Mouse (Mus musculus) thymus, adult 2 months (tissue): Measurements from ENCODE around the gene Eif2b5. TPM values are rescaled to one million over a fixed set of nuclear protein-coding genes. Genes with fewer than 3 reads are reported as not detected.
A peak's percentile ranks its signal among the peaks of the same experiment; 100 is the strongest.

Source experiments
- DNase-seq: peaks from one replicate; pipeline ENCODE4 v3.0.0; 2021
- H3K27ac ChIP-seq: fragments of 200-500 bp; 2 replicates; pipeline ENCODE4 v1.5.1; 2012; ENCODE audit warnings: low read length, control low read depth; ENCODE audit not compliant: control insufficient read depth, insufficient read depth
- H3K27me3 ChIP-seq: fragments of 200-500 bp; 2 replicates; pipeline ENCODE4 v1.6.1; 2012; ENCODE audit warnings: mild to moderate bottlenecking, low read length, moderate library complexity, mixed read lengths; ENCODE audit not compliant: control insufficient read depth, insufficient read depth
- H3K36me3 ChIP-seq: fragments of 200-500 bp; 2 replicates; pipeline ENCODE4 v1.6.1; 2012; ENCODE audit warnings: mild to moderate bottlenecking, low read length, moderate library complexity; ENCODE audit not compliant: control insufficient read depth, insufficient read depth
- H3K4me1 ChIP-seq: fragments of 200-500 bp; replicated peaks from 2 replicates; pipeline ENCODE4 v1.6.1; 2012; ENCODE audit warnings: low read length; ENCODE audit not compliant: control insufficient read depth, insufficient read depth
- H3K4me3 ChIP-seq: fragments of 200-500 bp; 2 replicates; pipeline ENCODE4 v1.5.1; 2012; ENCODE audit warnings: mild to moderate bottlenecking, low read length, control low read depth, moderate library complexity; ENCODE audit not compliant: control insufficient read depth, insufficient read depth
- CTCF ChIP-seq: fragments of 200-500 bp; IDR thresholded peaks from 2 replicates; pipeline ENCODE4 v1.5.1; 2012; ENCODE audit warnings: mild to moderate bottlenecking, control low read depth, low read length, moderate library complexity, borderline replicate concordance; ENCODE audit not compliant: control insufficient read depth, poor library complexity, insufficient read depth; ENCODE audit errors: extremely low read depth
- POLR2A ChIP-seq: fragments of 200-500 bp; IDR thresholded peaks from 2 replicates; pipeline ENCODE4 v1.6.1; 2012; ENCODE audit warnings: mild to moderate bottlenecking, low read length, control low read depth, moderate library complexity; ENCODE audit not compliant: control insufficient read depth, poor library complexity, insufficient read depth; ENCODE audit errors: extremely low read depth
- WGBS: fragments of 180-500 bp; shearing (Covaris S2); methylation state at CpG from one replicate; pipeline ENCODE4 v1.1.7; 2018; 5-methylcytosine and 5-hydroxymethylcytosine counted together
- polyA plus RNA-seq: library from polyadenylated mRNA; depleted of rRNA; stranded (reverse); fragments of >200 nt; gene quantifications from 2 replicates; pipeline ENCODE4 v1.2.3, GENCODE M21; 2012

Eif2b5 gene
- polyA plus RNA-seq, 1 experiment, result 40.7 TPM

DNA sequence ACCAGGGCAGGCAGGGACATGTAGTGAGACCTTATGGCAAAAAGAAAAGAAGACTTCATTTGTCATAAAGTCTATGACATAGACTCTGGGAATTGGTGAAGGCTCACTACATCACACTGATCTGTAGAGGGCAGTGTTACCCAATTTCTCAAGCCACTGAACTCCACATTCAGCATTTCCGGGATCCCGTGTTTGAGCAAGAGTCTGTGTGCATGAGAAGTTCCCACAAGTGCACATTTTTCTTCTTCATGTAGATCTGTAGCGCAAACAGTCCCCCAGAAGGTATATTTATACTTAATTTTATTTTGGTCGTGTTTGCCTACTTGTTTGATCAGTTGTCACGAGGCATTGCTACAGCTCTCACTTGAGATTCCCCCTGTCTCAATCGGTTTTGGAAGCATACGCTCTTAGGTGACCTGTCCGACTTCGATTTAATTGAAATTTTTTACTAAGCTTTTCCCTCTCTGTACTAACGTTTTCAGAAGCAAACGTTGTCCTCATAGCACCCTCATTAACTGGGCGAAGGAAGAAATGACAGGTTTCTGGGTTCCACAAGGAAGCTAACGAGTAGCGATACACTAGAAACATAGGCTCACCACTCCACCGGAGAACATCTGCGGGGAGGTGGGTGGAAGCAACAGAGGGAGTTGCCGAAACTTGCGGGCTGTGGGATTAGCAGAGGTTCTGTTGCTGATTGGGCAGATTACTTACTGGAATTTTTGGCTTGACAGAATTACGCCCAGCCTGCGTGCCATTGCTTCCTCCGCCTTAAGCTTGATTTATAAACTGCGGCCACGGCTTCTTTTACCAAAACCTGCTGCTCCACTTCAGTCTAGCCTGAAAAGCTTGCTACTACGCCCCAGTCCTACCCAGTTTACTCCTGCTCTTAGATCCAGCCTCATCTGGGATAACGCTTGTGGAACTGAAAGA, 1.7 kb upstream of the Eif2b5 start:
- DNase-seq, result peak; percentile 59
- Histone ChIP-seq H3K27ac (no peak overlapping the region), H3K4me3 (no peak overlapping the region), H3K36me3 (peaks cover 10% of the 10 kb centered on the region), H3K27me3 (no peaks in the 10 kb centered on the region), H3K4me1 (peaks cover 14% of the 10 kb centered on the region)
- TF ChIP-seq CTCF (no peak), POLR2A (no peak)
- WGBS, result 37% methylated on average over 25 of the region's 25 CpGs

DNA sequence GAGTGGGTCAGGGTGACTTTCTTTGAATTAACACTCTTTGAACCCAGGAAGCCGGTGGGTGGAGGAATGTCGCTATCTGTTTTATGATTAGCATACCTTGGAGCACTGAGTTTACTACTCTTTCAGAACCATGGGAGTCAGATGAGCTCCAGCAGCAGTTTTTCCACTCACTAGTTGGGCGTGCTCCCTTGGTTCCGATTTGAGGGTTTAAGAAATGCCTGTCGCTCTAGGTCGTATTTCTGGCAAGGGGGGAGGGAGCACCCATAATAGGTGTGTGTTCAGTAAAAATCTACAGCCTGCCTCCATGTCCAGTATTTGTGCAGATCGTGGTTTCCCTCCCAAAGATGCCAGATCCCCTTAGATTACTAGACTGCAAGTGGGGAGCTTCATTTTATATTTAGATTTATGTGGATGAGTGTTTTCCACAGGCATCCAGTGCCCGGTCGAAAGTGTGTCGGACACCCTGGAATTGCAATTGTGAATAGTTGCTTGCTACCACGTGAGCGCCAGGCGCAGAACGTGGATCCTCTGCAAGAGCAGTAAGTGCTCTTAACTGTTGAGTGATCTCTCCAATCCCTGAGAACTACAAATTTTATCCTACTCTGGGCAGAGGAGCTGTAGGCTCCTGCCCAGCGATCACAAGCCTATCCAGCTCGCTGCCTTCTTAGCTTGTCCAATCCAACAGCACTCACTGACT, 489 bp upstream of the Eif2b5 start:
- 37% methylated on average over 16 of the region's 16 CpGs for WGBS
- peak; percentile 36 for DNase-seq
- H3K4me1 ChIP-seq, result peaks cover 14% of the 10 kb centered on the region

DNA sequence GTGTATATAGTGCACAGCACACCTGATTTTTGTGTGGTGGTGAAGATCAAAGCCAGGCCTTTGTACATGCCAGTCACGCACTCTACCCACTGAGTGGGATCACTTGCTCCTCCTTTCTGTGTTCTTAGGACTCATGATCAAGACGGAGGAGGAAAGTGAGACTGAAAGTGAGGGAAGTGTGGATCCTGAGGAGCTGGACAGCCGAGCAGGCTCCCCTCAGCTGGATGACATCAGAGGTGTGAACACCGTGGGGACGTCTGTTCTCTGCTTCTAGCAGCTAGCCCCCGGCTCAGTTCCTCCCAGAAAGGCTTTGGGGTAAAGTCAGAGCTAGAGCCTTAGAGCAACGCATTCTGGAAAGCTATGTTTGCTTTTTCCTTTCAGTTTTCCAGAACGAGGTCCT, 7.4 kb downstream of the Eif2b5 start:
- Histone ChIP-seq H3K4me1 (no peaks in the 10 kb centered on the region), H3K27me3 (no peaks in the 10 kb centered on the region), H3K4me3 (no peak overlapping the region), H3K27ac (no peak overlapping the region), H3K36me3 (peaks cover 99% of the 10 kb centered on the region)
- DNase-seq, result no peak
- WGBS, result 96% methylated on average over 8 of the region's 8 CpGs
- TF ChIP-seq CTCF (no peak), POLR2A (no peak)

More for the DNA sequence above, 489 bp upstream of the Eif2b5 start:
- no peak overlapping the region for H3K27ac ChIP-seq
- peak overlapping the region; percentile 80 for H3K4me3 ChIP-seq
- peaks cover 22% of the 10 kb centered on the region for H3K36me3 ChIP-seq
- H3K27me3 ChIP-seq, result no peaks in the 10 kb centered on the region
- no peak for TF ChIP-seq CTCF
- no peak for TF ChIP-seq POLR2A

DNA sequence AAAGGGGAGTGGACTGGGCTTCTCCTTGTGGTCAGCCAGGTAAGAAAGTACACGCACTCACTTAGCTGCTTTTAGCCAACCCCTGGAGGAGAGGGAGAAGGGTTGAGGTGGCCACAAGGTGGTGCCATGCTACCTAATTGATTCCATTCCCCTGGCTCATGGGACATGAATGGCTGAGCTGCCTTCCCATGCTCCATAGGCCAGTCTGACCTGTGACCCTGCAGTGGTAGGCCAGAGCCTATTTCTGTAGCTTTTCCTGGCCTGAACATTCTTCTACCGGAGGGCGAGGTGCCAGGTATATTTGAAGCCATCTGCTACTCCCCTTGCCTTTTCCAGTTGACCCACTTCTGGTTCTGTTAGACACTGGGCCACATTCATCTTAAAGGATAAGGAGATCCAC, 10.7 kb downstream of the Eif2b5 start:
- WGBS, result 89% methylated on average over 3 of the region's 3 CpGs
- H3K27me3 ChIP-seq, result no peaks in the 10 kb centered on the region
- peaks cover 72% of the 10 kb centered on the region for H3K36me3 ChIP-seq
- peak; percentile 21 for DNase-seq
- TF ChIP-seq POLR2A, result no peak
- TF ChIP-seq CTCF, result peak; percentile 21; the same call in 1 of the 2 replicates
- H3K4me1 ChIP-seq, result no peaks in the 10 kb centered on the region
- H3K4me3 ChIP-seq, result no peak overlapping the region
- H3K27ac ChIP-seq, result no peak overlapping the region

DNA sequence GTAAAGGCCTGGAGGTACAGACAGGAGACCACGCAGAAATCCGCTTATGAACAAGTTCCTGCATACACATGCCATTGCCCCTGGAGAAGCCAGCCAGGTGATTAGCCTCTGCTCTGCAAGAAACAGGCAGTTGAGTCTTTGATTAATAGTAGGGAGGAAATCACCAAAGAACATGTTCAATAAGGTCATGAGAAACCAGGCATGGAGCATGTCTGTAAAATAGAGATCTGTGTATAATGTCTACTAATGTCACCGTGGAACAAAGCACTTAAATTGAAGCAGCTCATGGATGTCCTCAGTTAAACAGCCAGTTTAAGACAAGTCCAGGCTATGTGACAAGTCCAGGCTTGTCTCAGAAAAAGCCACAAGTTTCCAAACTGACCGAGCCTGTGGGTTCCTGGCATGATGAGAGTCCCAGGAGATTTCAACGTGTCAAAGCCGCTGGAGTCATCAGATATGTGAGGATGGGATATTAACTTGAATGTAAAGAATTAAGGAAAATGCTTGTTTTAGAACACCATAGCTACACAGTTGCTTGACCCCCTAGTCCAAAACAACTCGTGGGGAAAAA, 12.7 kb downstream of the Eif2b5 start:
- H3K4me3 ChIP-seq, result no peak overlapping the region
- H3K4me1 ChIP-seq, result no peaks in the 10 kb centered on the region
- peaks cover 51% of the 10 kb centered on the region for H3K36me3 ChIP-seq
- no peak for TF ChIP-seq CTCF
- TF ChIP-seq POLR2A, result no peak
- H3K27ac ChIP-seq, result no peak overlapping the region
- 95% methylated on average over 7 of the region's 7 CpGs for WGBS
- DNase-seq, result no peak
- no peaks in the 10 kb centered on the region for H3K27me3 ChIP-seq

DNA sequence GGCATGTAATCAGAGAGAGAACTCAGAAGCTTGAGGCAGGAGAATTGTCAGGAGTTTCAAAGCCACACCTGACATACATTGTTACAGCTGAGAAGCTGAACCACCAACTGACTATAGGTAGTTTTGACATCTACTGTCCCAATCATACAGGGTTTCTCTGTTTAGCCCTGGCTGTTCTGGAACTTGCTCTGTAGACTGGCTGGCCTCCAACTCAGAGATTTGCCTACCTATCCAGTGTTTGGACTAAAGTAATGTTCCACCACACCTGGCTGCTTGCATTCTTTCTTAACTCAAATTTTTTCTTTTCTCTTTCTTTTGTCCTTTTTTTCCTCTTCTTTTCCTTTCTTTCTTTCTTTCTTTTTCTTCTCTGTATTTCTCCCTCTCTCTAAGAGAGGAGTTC, 17.4 kb downstream of the Eif2b5 start:
- H3K4me3 ChIP-seq, result no peak overlapping the region
- TF ChIP-seq CTCF (no peak), POLR2A (no peak)
- DNase-seq, result no peak
- H3K36me3 ChIP-seq, result peaks cover 6% of the 10 kb centered on the region; the same call in 1 of the 2 replicates
- peaks cover 10% of the 10 kb centered on the region for H3K4me1 ChIP-seq
- no peak overlapping the region for H3K27ac ChIP-seq
- no peaks in the 10 kb centered on the region for H3K27me3 ChIP-seq
